Comparison of ENCODE assay signal across 7 mouse cellular contexts in genomic region chr9:102717164-102717885, GRCm38 (mm10). TPM values are rescaled to one million over a fixed set of nuclear protein-coding genes. Genes with fewer than 3 reads are reported as not detected.
DNase-seq lines count a peak whose midpoint lies in the region.

No protein-coding gene starts in this region.

- no peaks in the 10 kb centered on the region for H3K9me3 ChIP-seq in midbrain, embryonic 10.5 days (replicated peaks)

- peak; percentile 91 for DNase-seq in adrenal gland, postnatal 25 days
- peak; percentile 95 for DNase-seq in embryo, embryonic 9.5 days (ENCODE audit: extremely low spot score)
- DNase-seq in heart, adult 11 months: peak; percentile 100
- peak; percentile 97 for DNase-seq in kidney, adult 11 months
- peak; percentile 76 for DNase-seq in left cerebral cortex, postnatal 4 days
- DNase-seq in midbrain, embryonic 10.5 days (ENCODE audit: low spot score): peak; percentile 93
- DNase-seq in skeletal muscle tissue, adult 2 months (ENCODE audit: low read depth, low spot score): peak; percentile 95

- under 1% methylated on average over 50 of the region's 50 CpGs for WGBS in midbrain, embryonic 10.5 days

- peaks cover 76% of the 10 kb centered on the region for H3K4me1 ChIP-seq in midbrain, embryonic 10.5 days

- peaks cover 19% of the 10 kb centered on the region for H3K27me3 ChIP-seq in midbrain, embryonic 10.5 days (ENCODE audit: low read depth, poor library complexity, severe bottlenecking)

- intact Hi-C loops in left cerebral cortex, postnatal 4 days (cut with DNase I): loop anchor here (5.0 kb wide), 2 partner anchors 65 to 80 kb away; no protein-coding TSS in a partner anchor

- peak overlapping the region; percentile 100 for H3K27ac ChIP-seq in midbrain, embryonic 10.5 days (replicated peaks)

- H3K36me3 ChIP-seq in midbrain, embryonic 10.5 days: peaks cover 26% of the 10 kb centered on the region

- H3K4me3 ChIP-seq in midbrain, embryonic 10.5 days: peak overlapping the region; percentile 96

RNA-seq across cellular contexts. Expression of gene Amotl2, which starts 0.9 kb away (rescaled TPM):
- total RNA-seq in adrenal gland, postnatal 25 days (2021): 231 and 242 TPM in 2 replicates
- total RNA-seq in left cerebral cortex, postnatal 4 days (2021): 10 to 100 TPM; 42.3 to 45.5 TPM
- polyA plus RNA-seq in midbrain, embryonic 10.5 days (2016; fragmentation: Nextera tagmentation; extraction: Ambion mirVana): 60.3 and 71.1 TPM in 2 replicates

Comparison
In these comparisons a context has a peak if more than half of its experiments do, and no peak if none do; other contexts are left out.
1. Peak in every context shown above with its lines: DNase-seq, H3K4me3 ChIP-seq and H3K27ac ChIP-seq.